In the genomic region with DNA sequence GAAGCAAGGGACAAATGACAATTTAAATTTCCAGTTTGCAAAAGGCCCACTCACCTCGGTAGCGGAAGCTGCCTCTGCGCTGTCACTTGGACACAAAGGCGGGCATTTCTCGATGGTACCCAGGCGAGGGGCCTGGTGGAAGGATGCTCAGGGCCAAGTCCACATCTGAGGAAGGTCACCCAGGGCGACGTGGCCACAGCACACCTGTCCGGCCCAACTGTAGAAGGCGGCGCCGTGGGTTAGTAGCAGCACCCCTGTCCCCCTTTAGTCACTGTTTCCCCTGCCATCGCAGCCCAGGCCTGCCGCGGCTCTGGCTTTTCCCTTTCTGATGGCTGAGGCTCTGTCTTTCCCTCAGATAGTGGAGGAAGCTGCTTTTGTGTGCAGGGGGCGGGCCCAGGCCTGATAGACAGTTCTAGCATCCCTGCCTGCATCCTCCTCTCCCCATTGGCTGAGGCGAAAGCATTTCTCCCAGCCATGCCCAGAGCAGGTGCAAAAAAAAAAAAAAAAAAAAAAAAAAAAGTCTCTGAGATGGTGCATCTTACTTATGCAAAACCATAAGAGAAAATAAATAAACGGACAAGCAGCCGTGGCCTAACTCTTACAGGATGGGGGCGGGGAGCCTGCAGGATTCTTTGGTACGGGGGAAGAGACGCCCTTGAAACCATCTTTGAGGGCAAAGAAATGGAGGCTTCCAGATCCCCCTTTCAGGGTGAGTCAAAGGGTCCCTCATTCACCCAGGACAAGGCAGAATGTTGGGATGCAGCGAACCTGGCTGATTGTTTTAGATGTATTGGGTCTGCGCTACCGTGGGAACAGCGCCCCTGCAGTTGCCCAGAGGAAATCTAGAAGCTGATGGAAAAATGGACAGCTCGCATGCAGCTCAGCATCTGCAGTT, we compare ENCODE assay signal across 7 mouse cellular contexts. TPM values are rescaled to one million over a fixed set of nuclear protein-coding genes. Genes with fewer than 3 reads are reported as not detected.
DNase-seq lines count a peak whose midpoint lies in the region; ATAC-seq lines count a peak whose summit lies in the region.

TSS of gene Atcay (minus strand) at position 396 of the 895 bp plus-strand sequence.

- peak; percentile 88 for ATAC-seq in neural tube, embryonic 13.5 days (ENCODE audit: low read depth)

- peak within 1 kb of the TSS; percentile 85 for H3K27ac ChIP-seq in hindbrain, embryonic 10.5 days
- peak within 1 kb of the TSS; percentile 94 for H3K27ac ChIP-seq in neural tube, embryonic 13.5 days (replicated peaks)

- H3K9ac ChIP-seq in neural tube, embryonic 13.5 days: peak within 1 kb of the TSS; percentile 94

- DNase-seq in thymus, postnatal 14 days: peak; percentile 55
- no peak for DNase-seq in thymus, postnatal 0 days (ENCODE audit: low spot score)
- DNase-seq in cerebellum, postnatal 36 days: peak; percentile 85 to 86
- DNase-seq in hindbrain, embryonic 10.5 days (ENCODE audit: low spot score): peak; percentile 65
- DNase-seq in left cerebral cortex, adult 8-10 months (ENCODE audit: low spot score in 2 of 2): peak; percentile 72 to 87
- no peak for DNase-seq in adrenal gland, postnatal 4 days (ENCODE audit: low spot score in 2 of 2)

- peaks cover 44% of the 10 kb centered on the region for H3K4me1 ChIP-seq in hindbrain, embryonic 10.5 days (replicated peaks)
- peaks cover 54% of the 10 kb centered on the region for H3K4me1 ChIP-seq in neural tube, embryonic 13.5 days (replicated peaks)

- peak within 1 kb of the TSS; percentile 61 for H3K4me3 ChIP-seq in hindbrain, embryonic 10.5 days
- peak within 1 kb of the TSS; percentile 80 for H3K4me3 ChIP-seq in neural tube, embryonic 13.5 days

- H3K36me3 ChIP-seq in hindbrain, embryonic 10.5 days: 0 out of 2 replicates have a peak, but pooled peaks cover 5% of the 10 kb centered on the region
- H3K36me3 ChIP-seq in neural tube, embryonic 13.5 days: peaks cover 4% of the 10 kb centered on the region; the same call in 1 of the 2 replicates

- peak within 1 kb of the TSS; percentile 85 for H3K4me2 ChIP-seq in neural tube, embryonic 13.5 days

- no peaks in the 10 kb centered on the region for H3K9me3 ChIP-seq in hindbrain, embryonic 10.5 days
- no peaks in the 10 kb centered on the region for H3K9me3 ChIP-seq in neural tube, embryonic 13.5 days

- peaks cover 49% of the 10 kb centered on the region for H3K27me3 ChIP-seq in hindbrain, embryonic 10.5 days (ENCODE audit: insufficient read depth, poor library complexity, severe bottlenecking)
- peaks cover 4% of the 10 kb centered on the region; the same call in 1 of the 2 replicates for H3K27me3 ChIP-seq in neural tube, embryonic 13.5 days

- WGBS in hindbrain, embryonic 10.5 days: 7% methylated on average over 27 of the region's 27 CpGs
- WGBS in neural tube, embryonic 13.5 days: 5% methylated on average over 27 of the region's 27 CpGs

RNA-seq across cellular contexts. Expression of gene Atcay, which starts in this region (rescaled TPM):
- 0.62 and 0.70 TPM in 2 replicates for polyA plus RNA-seq in thymus, postnatal 0 days (2015; fragmentation: Nextera tagmentation; extraction: Ambion mirVana)
- 7.6 and 25.9 TPM in 2 replicates for polyA plus RNA-seq in hindbrain, embryonic 10.5 days (2016; fragmentation: Nextera tagmentation; extraction: Ambion mirVana)
- total RNA-seq in left cerebral cortex, adult 8-10 months (2022): 100 to 1,000 TPM; 165 to 189 (median 171) TPM
- polyA plus RNA-seq in neural tube, embryonic 13.5 days (2015; fragmentation: Nextera tagmentation; extraction: Ambion mirVana): 58.1 and 62.3 TPM in 2 replicates
- total RNA-seq in adrenal gland, postnatal 4 days (2021): 1 to 10 TPM; 5.3 to 5.4 TPM

Comparison
In these comparisons a context has a peak if more than half of its experiments do, and no peak if none do; other contexts are left out.
1. RNA of gene Atcay (total RNA-seq): 165 to 189 TPM in left cerebral cortex, adult 8-10 months; 5.3 to 5.4 TPM in adrenal gland, postnatal 4 days; every median in the first group is over 10 times any median in the second.
2. DNase-seq: peak in thymus, postnatal 14 days (single experiment), cerebellum, postnatal 36 days (2 of 2), hindbrain, embryonic 10.5 days (single experiment) and left cerebral cortex, adult 8-10 months (2 of 2); none in thymus, postnatal 0 days (single experiment) and adrenal gland, postnatal 4 days (0 of 2).